Mouse (Mus musculus) gastrocnemius, postnatal 10 days (tissue): Measurements from ENCODE around the gene Ifi27l2b. TPM values are rescaled to one million over a fixed set of nuclear protein-coding genes. Genes with fewer than 3 reads are reported as not detected.

ENCODE experiments used
- DNase-seq: peaks from one replicate; pipeline ENCODE4 v3.0.0; 2021; ENCODE audit warnings: mixed read lengths
- total RNA-seq, 2 experiments: library from RNA; stranded (reverse); gene quantifications; 2 replicates each; pipeline ENCODE4 v1.2.3; 2021

Ifi27l2b gene
- total RNA-seq, 2 experiments from 2014 or later = not detected

- DNase-seq = no peak
Measured at GRCm38 (mm10) chr12:103434861-103435260, 22.2 kb downstream of the Ifi27l2b start.

GRCm38 (mm10) chr12:103433986-103434731 lies 22.9 kb downstream of the Ifi27l2b start, which contains the start of gene Ifi27:
Gene Ifi27 (plus strand): TSS chr12:103434211.
- peak; percentile 33 for DNase-seq

GRCm38 (mm10) chr12:103433430-103433829 lies 23.6 kb downstream of the Ifi27l2b start:
- no peak for DNase-seq

GRCm38 (mm10) chr12:103426710-103427109 lies 30.3 kb downstream of the Ifi27l2b start:
- DNase-seq = no peak

- peak; percentile 93 for DNase-seq
Measured at GRCm38 (mm10) chr12:103425729-103426470, 31.1 kb downstream of the Ifi27l2b start, which contains the start of gene Ddx24. Gene Ddx24 (minus strand): TSS chr12:103425830.

GRCm38 (mm10) chr12:103425016-103425728 lies 31.9 kb downstream of the Ifi27l2b start:
- DNase-seq = no peak

- no peak for DNase-seq
Measured at GRCm38 (mm10) chr12:103408144-103408543, 48.9 kb downstream of the Ifi27l2b start.

- no peak for DNase-seq
Measured at GRCm38 (mm10) chr12:103407720-103408119, 49.3 kb downstream of the Ifi27l2b start, which contains the start of gene 9330161L09Rik. Gene 9330161L09Rik (minus strand): TSS chr12:103407820.

- DNase-seq = no peak
Measured at GRCm38 (mm10) chr12:103404131-103404530, 52.9 kb downstream of the Ifi27l2b start.

Other genes starting within 250 kb of the Ifi27l2b start
- gene Prima1, start 215.1 kb downstream of the Ifi27l2b start, total RNA-seq = 1 to 10 TPM; 1.3 to 2.1 TPM
- gene Fam181a, start 146.2 kb downstream of the Ifi27l2b start, total RNA-seq = not detected
- gene Asb2, start 101.2 kb downstream of the Ifi27l2b start, total RNA-seq = 100 to 1,000 TPM; 104 to 141 TPM
- gene Otub2, start 68.5 kb downstream of the Ifi27l2b start, total RNA-seq = 1 to 10 TPM; 3.5 to 3.7 TPM
- under 1 TPM; 0.80 to 0.88 TPM for gene 9330161L09Rik, start 49.4 kb downstream of the Ifi27l2b start, total RNA-seq
- gene Ddx24, start 31.4 kb downstream of the Ifi27l2b start, total RNA-seq = 10 to 100 TPM; 45.5 to 48.7 TPM
- gene Ifi27, start 23.0 kb downstream of the Ifi27l2b start, total RNA-seq = 100 to 1,000 TPM; 104 to 113 TPM
- gene Ifi27l2a, start 13.5 kb downstream of the Ifi27l2b start, total RNA-seq = 1 to 10 TPM; 7.7 to 7.8 TPM
- under 1 TPM; 0.25 to 0.87 TPM for gene Ppp4r4, start 75.1 kb upstream of the Ifi27l2b start, total RNA-seq
- gene Serpina10, start 174.2 kb upstream of the Ifi27l2b start, total RNA-seq = not detected
- under 1 TPM in 1 of 2 experiments, not detected in 1; 0.16 TPM for gene Serpina6, start 200.0 kb upstream of the Ifi27l2b start, total RNA-seq
- not detected for gene Serpina16, start 218.9 kb upstream of the Ifi27l2b start, total RNA-seq
- gene Serpina1f, start 238.3 kb upstream of the Ifi27l2b start, total RNA-seq = not detected